Mouse (Mus musculus): ENCODE measurements around the gene Usp49. TPM values are rescaled to one million over a fixed set of nuclear protein-coding genes. Genes with fewer than 3 reads are reported as not detected.

Gene Usp49
- polyA plus RNA-seq, 1 experiment: 6.5 TPM

Other genes with a start within 250 kb of the Usp49 start
- gene Guca1b, start 245.3 kb upstream of the Usp49 start, polyA plus RNA-seq (2012; rRNA removed): 5.2 and 5.5 TPM in 2 replicates
- 4.5 and 5.4 TPM in 2 replicates for gene Guca1a, start 230.1 kb upstream of the Usp49 start, polyA plus RNA-seq (2012; rRNA removed)
- 9.4 and 14.9 TPM in 2 replicates for gene AI661453, start 194.1 kb upstream of the Usp49 start, polyA plus RNA-seq (2012; rRNA removed)
- gene 1700001C19Rik, start 193.3 kb upstream of the Usp49 start, polyA plus RNA-seq (2012; rRNA removed): 0.26 and 0.43 TPM in 2 replicates
- gene Taf8, start 128.4 kb upstream of the Usp49 start, polyA plus RNA-seq (2012; rRNA removed): 29.5 and 33.2 TPM in 2 replicates
- gene Ccnd3, start 125.6 kb upstream of the Usp49 start, polyA plus RNA-seq (2012; rRNA removed): 110 and 134 TPM in 2 replicates
- gene Bysl, start 19.2 kb upstream of the Usp49 start, polyA plus RNA-seq (2012; rRNA removed): 15.3 and 15.5 TPM in 2 replicates
- gene Med20, start 19.1 kb upstream of the Usp49 start, polyA plus RNA-seq (2012; rRNA removed): 33.7 and 48.5 TPM in 2 replicates
- 0.76 and 0.96 TPM in 2 replicates for gene Gm20517, start 19.1 kb upstream of the Usp49 start, polyA plus RNA-seq (2012; rRNA removed)
- gene Tomm6, start 57.7 kb downstream of the Usp49 start, polyA plus RNA-seq (2012; rRNA removed): 110 and 111 TPM in 2 replicates
- gene Frs3, start 58.3 kb downstream of the Usp49 start, polyA plus RNA-seq (2012; rRNA removed): 8.1 and 10.1 TPM in 2 replicates
- gene Gm21981, start 63.8 kb downstream of the Usp49 start, polyA plus RNA-seq (2012; rRNA removed): 1.2 and 1.9 TPM in 2 replicates
- gene Prickle4, start 64.0 kb downstream of the Usp49 start, polyA plus RNA-seq (2012; rRNA removed): 1.4 and 1.5 TPM in 2 replicates
- 0.09 TPM in 1 of 2 replicates, not detected in the other for gene Pgc, start 96.2 kb downstream of the Usp49 start, polyA plus RNA-seq (2012; rRNA removed)
- gene Tfeb, start 106.3 kb downstream of the Usp49 start, polyA plus RNA-seq (2012; rRNA removed): 14.5 and 20.3 TPM in 2 replicates
- gene Mdfi, start 204.0 kb downstream of the Usp49 start, polyA plus RNA-seq (2012; rRNA removed): 28.5 and 36.2 TPM in 2 replicates